Mouse (Mus musculus) midbrain, embryonic 13.5 days (tissue): ENCODE data around the gene Hnrnpa0. TPM values are rescaled to one million over a fixed set of nuclear protein-coding genes. Genes with fewer than 3 reads are reported as not detected.

Experiments used
- ATAC-seq: fragments of 200-750 bp; cut with Nextera tagmentation; 2 replicates; pipeline ENCODE4 v1.8.0; 2017; ENCODE audit warnings: mild to moderate bottlenecking, moderate TSS enrichment, moderate library complexity
- H3K27ac ChIP-seq: fragments of 300-500 bp; sonication (generic); 2 replicates; pipeline ENCODE4 v1.5.1; 2015; ENCODE audit warnings: inconsistent platforms, mild to moderate bottlenecking, moderate library complexity
- H3K27me3 ChIP-seq: fragments of 300-500 bp; sonication (generic); 2 replicates; pipeline ENCODE4 v1.6.1; 2015; ENCODE audit warnings: mild to moderate bottlenecking, inconsistent platforms
- H3K36me3 ChIP-seq: fragments of 300-500 bp; sonication (generic); 2 replicates; pipeline ENCODE4 v1.6.1; 2015; ENCODE audit warnings: mild to moderate bottlenecking, inconsistent platforms
- H3K4me1 ChIP-seq: fragments of 300-500 bp; sonication (generic); replicated peaks from 2 replicates; pipeline ENCODE4 v1.6.1; 2015; ENCODE audit warnings: inconsistent platforms
- H3K4me2 ChIP-seq: fragments of 300-500 bp; sonication (generic); replicated peaks from 2 replicates; pipeline ENCODE4 v1.6.1; 2015; ENCODE audit warnings: moderate library complexity, mild to moderate bottlenecking, inconsistent platforms
- H3K4me3 ChIP-seq: fragments of 300-500 bp; sonication (generic); replicated peaks from 2 replicates; pipeline ENCODE4 v1.5.1; 2015; ENCODE audit warnings: mild to moderate bottlenecking, inconsistent platforms
- H3K9ac ChIP-seq: fragments of 300-500 bp; sonication (generic); replicated peaks from 2 replicates; pipeline ENCODE4 v1.6.1; 2015; ENCODE audit warnings: mild to moderate bottlenecking, inconsistent platforms
- H3K9me3 ChIP-seq: fragments of 300-500 bp; sonication (generic); 2 replicates; pipeline ENCODE4 v1.6.1; 2016; ENCODE audit warnings: mild to moderate bottlenecking, inconsistent platforms
- WGBS: fragments of 180-500 bp; shearing (Covaris S2); methylation state at CpG from one replicate; pipeline ENCODE4 v1.1.7; 2015; 5-methylcytosine and 5-hydroxymethylcytosine counted together
- polyA plus RNA-seq: library from polyadenylated mRNA; unstranded; fragments of >200 nt; fragmentation: Nextera tagmentation; extraction: Ambion mirVana; gene quantifications from 2 replicates; pipeline ENCODE4 v1.2.1, GENCODE M21; 2015

Hnrnpa0 gene
- polyA plus RNA-seq, 1 experiment from 2014 or later: 65.8 TPM

DNA sequence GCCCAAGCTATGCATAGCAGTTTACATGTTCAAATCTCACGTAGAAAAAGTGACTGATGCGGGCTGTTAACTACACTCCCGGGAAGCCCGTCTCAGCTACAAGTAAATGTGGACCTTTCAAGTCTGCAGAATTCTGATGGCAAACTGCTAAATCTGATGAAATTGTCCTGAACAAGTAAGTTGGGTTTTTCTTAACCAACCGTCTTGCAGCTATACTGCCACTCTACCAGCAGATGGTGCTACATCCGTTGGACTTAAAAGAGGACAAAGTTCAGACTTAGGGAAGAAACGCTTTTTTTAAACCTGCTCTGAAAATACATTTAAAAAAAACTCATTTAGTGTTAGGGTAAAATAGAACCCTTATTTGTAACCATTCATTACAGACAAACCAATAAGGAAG is 2.2 kb downstream of the Hnrnpa0 start:
- no peaks in the 10 kb centered on the region for H3K27me3 ChIP-seq
- ATAC-seq: no peak
- H3K9ac ChIP-seq: peak overlapping the region; percentile 43; the same call in 1 of the 2 replicates

DNA sequence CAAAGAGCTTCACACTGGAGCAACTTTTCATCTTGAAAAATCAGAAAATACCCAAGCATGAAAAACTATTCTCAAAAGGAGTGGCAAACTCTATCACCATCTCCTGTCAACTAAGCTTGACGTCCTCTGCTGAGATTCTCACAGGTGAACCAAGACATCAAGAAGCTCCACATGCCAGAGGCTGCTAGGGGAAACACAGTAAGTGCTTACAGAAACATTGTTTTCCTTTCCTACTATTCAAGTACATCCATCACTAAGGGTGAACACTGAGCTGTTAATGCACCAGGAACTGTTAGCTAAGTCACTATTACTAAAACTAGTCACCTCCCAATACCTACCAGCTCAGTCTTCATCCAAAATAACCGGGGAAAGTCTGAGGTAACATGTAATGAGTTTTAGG is 3.4 kb downstream of the Hnrnpa0 start:
- Histone ChIP-seq H3K27ac (no peak overlapping the region), H3K9me3 (no peaks in the 10 kb centered on the region), H3K4me3 (no peak overlapping the region), H3K4me1 (peaks cover 40% of the 10 kb centered on the region), H3K4me2 (peak overlapping the region; percentile 86), H3K9ac (no peak overlapping the region; the same call in 1 of the 2 replicates), H3K27me3 (no peaks in the 10 kb centered on the region), H3K36me3 (no peaks in the 10 kb centered on the region)
- 70% methylated on average over 2 of the region's 2 CpGs for WGBS
- no peak for ATAC-seq

More for the DNA sequence above, 2.2 kb downstream of the Hnrnpa0 start:
- peak overlapping the region; percentile 99 for H3K4me3 ChIP-seq
- H3K4me2 ChIP-seq: peak overlapping the region; percentile 86
- no peak overlapping the region for H3K27ac ChIP-seq
- no peaks in the 10 kb centered on the region for H3K9me3 ChIP-seq
- WGBS: 31% methylated on average over 7 of the region's 7 CpGs
- no peaks in the 10 kb centered on the region for H3K36me3 ChIP-seq
- peaks cover 42% of the 10 kb centered on the region for H3K4me1 ChIP-seq

DNA sequence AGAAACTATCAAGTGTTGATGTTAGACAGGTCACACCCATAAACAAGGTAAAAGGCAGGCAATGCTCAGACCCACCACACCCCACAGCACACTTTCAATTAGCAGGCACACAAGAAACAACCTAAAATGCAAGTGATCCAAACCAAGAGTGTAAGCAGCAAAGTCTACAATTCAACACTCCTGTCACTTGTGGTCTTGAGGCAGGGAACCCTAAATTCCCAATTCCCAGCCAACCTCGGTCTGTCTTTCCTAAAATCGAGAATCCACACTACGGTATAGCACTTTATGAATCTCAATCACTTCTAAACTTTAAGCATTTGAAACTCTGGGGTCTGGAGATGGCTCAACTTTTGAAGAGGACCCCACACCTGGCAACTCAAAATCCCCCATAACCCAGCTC is 4.1 kb downstream of the Hnrnpa0 start:
- H3K27ac ChIP-seq: no peak overlapping the region
- H3K4me2 ChIP-seq: no peak overlapping the region
- 86% methylated on average over 3 of the region's 3 CpGs for WGBS
- peaks cover 33% of the 10 kb centered on the region for H3K4me1 ChIP-seq
- ATAC-seq: no peak
- H3K36me3 ChIP-seq: no peaks in the 10 kb centered on the region
- H3K9me3 ChIP-seq: no peaks in the 10 kb centered on the region
- no peak overlapping the region for H3K4me3 ChIP-seq
- H3K27me3 ChIP-seq: no peaks in the 10 kb centered on the region
- no peak overlapping the region for H3K9ac ChIP-seq

DNA sequence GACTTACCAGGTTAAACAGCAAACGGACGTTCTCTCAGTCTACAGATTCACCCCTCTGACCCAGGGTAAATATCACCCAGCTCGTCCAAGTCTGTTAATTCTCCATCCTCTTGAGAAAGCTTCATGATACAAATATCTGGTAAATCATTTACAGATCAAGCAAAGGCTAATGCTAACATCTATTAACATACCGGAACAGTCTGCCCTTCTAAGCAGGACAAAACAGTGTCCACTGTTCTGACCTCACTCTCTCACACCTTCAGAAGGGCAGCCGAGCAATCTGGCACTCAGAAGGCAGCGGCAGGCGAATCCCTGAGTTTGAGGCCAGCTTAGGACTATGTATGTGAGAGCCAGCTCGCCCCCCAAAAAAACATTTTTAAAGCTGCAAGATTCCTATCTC is 5.0 kb downstream of the Hnrnpa0 start:
- Histone ChIP-seq H3K4me3 (no peak overlapping the region), H3K36me3 (no peaks in the 10 kb centered on the region), H3K27me3 (no peaks in the 10 kb centered on the region), H3K9me3 (no peaks in the 10 kb centered on the region), H3K27ac (no peak overlapping the region), H3K4me1 (peaks cover 33% of the 10 kb centered on the region), H3K9ac (no peak overlapping the region), H3K4me2 (no peak overlapping the region)
- WGBS: 76% methylated on average over 8 of the region's 8 CpGs
- ATAC-seq: no peak

DNA sequence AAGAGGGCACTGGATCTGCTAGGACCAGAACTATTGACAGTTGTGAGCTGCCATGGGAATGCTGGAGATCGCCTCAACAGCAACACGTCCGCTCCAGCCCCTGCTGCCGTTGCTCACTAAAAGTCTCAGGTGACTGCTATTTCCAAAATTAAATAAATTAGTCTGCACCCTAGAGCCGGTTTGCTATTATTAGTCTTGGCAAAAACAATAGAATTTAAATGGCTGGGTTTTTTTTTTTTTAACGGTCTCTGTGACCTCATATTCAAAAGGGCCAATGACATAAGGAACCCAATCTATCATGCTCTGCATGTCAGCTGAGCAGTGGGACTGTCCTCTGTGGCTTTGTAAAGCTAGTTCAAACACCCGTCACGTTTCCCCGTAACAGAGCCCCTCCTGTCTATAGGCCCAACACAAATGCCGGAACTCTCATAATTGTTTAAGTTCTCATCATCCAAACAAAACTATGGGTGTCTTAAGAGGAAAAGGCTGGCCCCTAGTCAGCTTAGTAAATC is 5.5 kb downstream of the Hnrnpa0 start:
- H3K9ac ChIP-seq: no peak overlapping the region
- no peak for ATAC-seq
- peaks cover 33% of the 10 kb centered on the region for H3K4me1 ChIP-seq
- no peak overlapping the region for H3K27ac ChIP-seq
- H3K27me3 ChIP-seq: no peaks in the 10 kb centered on the region
- no peaks in the 10 kb centered on the region for H3K36me3 ChIP-seq
- no peak overlapping the region for H3K4me2 ChIP-seq
- no peaks in the 10 kb centered on the region for H3K9me3 ChIP-seq
- no peak overlapping the region for H3K4me3 ChIP-seq
- WGBS: 63% methylated on average over 10 of the region's 10 CpGs

DNA sequence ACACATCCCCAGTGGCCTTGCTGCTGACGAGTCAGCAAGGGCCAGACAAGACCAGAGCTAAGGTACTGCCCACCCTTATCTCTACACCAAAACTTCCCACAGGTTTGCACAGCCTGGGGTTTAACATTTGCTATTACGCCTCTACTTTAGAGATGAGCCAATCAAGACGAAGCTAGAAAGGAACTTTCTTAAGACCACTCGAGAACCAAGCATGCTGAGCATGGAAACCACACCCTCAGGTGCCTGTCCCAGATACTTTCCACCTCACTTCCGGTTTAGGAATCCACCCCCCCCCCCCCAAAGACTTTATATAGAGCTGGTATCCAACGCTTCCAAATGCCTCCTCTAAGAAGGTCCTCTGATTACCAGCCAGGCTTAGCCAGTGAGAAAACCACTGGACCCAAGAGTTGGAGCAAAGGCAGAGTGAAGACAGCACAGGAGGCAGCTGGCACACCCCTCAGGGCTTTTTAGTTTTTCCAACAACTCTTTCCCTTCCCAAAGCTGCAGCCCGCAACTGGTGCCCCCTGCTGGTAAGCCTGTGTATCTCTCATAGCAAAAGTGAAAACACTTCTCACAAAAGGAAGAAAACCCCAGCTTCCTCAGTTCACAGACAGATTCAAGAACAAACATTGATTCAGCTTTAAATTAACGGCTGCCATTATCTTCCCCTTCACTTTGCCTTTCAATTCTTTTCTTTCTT is 10.9 kb downstream of the Hnrnpa0 start:
- 69% methylated on average over 8 of the region's 8 CpGs for WGBS
- Histone ChIP-seq H3K27ac (no peak overlapping the region), H3K4me2 (no peak overlapping the region), H3K36me3 (no peaks in the 10 kb centered on the region), H3K27me3 (no peaks in the 10 kb centered on the region), H3K9me3 (no peaks in the 10 kb centered on the region), H3K9ac (no peak overlapping the region), H3K4me1 (peaks cover 10% of the 10 kb centered on the region), H3K4me3 (no peak overlapping the region)
- ATAC-seq: no peak

DNA sequence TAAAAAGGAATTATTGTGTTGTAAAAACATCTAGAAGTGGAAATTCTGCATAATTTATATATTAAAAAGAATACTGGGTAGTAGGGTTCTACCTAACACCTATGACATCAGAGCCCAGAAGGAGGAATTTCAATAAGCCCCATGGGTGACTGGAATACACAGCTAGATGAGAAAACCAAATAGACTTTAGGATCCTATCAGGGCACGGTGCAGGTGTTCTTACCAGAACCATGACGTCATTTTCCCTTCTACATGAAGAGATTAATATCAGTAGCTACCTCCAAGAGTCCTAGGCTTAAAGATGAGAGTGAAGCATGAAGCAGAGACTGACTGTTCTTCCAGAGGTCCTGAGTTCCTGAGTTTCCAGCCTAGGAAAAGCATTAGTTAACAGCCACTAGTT is 11.6 kb downstream of the Hnrnpa0 start:
- no peaks in the 10 kb centered on the region for H3K27me3 ChIP-seq
- H3K4me2 ChIP-seq: no peak overlapping the region
- ATAC-seq: no peak
- no peak overlapping the region for H3K4me3 ChIP-seq
- WGBS: 92% methylated on average over 2 of the region's 2 CpGs
- H3K4me1 ChIP-seq: peaks cover 16% of the 10 kb centered on the region
- no peaks in the 10 kb centered on the region for H3K36me3 ChIP-seq
- H3K9ac ChIP-seq: no peak overlapping the region
- H3K27ac ChIP-seq: no peak overlapping the region
- H3K9me3 ChIP-seq: no peaks in the 10 kb centered on the region

DNA sequence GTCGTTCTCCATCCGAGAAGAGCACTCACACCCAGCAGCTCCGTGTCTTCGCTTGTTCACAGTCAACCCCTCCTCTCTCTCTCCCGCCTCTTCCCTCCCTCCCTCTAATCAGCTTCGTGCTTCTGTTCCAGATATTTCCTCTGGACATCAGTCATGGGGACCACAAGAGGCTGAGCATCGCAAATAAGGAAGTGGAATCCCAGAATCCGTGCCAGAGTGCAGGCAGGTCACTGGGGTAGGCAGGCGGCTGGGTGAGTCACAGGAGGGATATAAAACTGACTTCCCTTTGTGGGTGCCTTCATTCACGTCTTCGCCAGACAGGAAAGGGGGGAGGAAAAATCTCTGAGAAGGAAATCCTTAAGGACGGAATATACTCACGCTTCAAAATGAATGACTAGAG is 13.1 kb downstream of the Hnrnpa0 start:
- no peak overlapping the region for H3K9ac ChIP-seq
- no peak overlapping the region for H3K27ac ChIP-seq
- H3K4me3 ChIP-seq: no peak overlapping the region
- no peaks in the 10 kb centered on the region for H3K9me3 ChIP-seq
- WGBS: 74% methylated on average over 13 of the region's 13 CpGs
- H3K4me1 ChIP-seq: peaks cover 24% of the 10 kb centered on the region
- no peaks in the 10 kb centered on the region for H3K27me3 ChIP-seq
- no peak for ATAC-seq
- H3K4me2 ChIP-seq: no peak overlapping the region
- no peaks in the 10 kb centered on the region for H3K36me3 ChIP-seq

DNA sequence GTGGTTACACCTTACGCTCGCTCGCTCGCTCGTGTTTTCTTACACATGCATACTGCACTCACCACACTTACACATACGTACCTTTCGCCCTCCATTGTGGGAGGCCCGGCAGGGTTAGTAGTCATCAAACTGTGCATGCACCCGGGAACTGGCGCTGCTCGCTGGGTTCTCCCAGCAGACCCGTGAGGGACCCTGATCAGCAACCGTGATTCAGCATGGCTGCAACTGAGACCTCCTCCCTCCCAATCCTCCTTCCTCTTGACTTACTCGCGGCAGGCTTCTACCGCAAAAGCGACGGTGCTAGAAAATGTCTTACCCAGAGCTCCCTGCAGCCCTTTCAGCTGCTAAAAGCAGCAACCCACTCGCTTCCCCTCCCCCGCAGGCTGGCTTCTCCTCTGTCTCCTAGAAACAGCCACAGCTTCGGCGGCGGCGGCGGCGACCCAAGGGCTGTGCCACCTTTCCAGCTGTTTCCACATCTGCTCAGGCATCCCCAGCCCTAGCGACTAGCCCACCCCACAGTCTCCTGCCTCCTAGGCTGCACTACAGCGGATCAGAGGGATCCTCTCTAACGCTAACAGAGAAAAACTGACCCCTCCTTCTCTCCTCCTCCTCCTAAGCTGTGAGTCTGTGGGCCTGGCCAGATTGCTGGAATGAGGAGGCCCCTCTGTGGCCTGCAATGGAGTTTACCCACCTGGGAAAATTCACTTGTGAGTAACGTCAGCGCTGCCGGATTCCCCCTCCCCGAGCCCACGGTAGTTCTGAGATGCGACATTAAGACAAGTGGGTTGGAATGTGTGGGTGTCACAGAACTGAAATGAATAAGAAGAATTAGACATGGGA is 15.1 kb downstream of the Hnrnpa0 start, which contains the start of gene Klhl3:
Gene Klhl3 (minus strand): TSS at position 532 of the 840 bp plus-strand sequence.
- peak; percentile 94 for ATAC-seq
- Histone ChIP-seq H3K4me1 (peaks cover 28% of the 10 kb centered on the region), H3K9ac (peak within 1 kb of the TSS; percentile 78), H3K27me3 (no peaks in the 10 kb centered on the region), H3K9me3 (no peaks in the 10 kb centered on the region), H3K36me3 (no peaks in the 10 kb centered on the region), H3K4me2 (peak within 1 kb of the TSS; percentile 72), H3K27ac (peak within 1 kb of the TSS; percentile 95), H3K4me3 (peak within 1 kb of the TSS; percentile 58)
- under 1% methylated on average over 35 of the region's 35 CpGs for WGBS

DNA sequence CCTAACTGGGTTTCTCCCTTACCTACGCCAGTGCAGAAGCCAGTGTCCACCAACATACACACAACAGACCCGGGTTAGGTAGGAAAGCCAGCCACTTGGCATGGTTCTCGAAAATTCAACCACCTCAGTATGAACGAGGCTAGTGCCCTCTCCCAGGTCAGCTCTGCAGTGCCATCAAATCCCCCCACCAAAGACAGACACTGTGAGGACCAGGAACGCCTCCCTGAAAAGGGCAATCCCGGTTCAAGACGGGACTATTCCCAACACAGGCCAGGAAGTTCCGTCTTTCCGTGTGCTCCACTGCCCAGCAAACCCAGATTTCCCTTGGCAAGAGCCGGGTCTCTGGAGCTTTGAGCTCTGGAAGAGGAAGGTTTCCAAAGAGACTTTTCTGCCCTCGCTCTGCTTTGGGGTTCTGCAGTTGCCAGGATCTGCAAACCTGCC is 15.7 kb downstream of the Hnrnpa0 start:
- Histone ChIP-seq H3K27ac (peak overlapping the region; percentile 95), H3K4me1 (peaks cover 28% of the 10 kb centered on the region), H3K36me3 (no peaks in the 10 kb centered on the region), H3K4me2 (peak overlapping the region; percentile 72), H3K9ac (peak overlapping the region; percentile 78), H3K4me3 (peak overlapping the region; percentile 58), H3K9me3 (no peaks in the 10 kb centered on the region), H3K27me3 (no peaks in the 10 kb centered on the region)
- WGBS: 20% methylated on average over 11 of the region's 11 CpGs
- peak; percentile 17 for ATAC-seq

DNA sequence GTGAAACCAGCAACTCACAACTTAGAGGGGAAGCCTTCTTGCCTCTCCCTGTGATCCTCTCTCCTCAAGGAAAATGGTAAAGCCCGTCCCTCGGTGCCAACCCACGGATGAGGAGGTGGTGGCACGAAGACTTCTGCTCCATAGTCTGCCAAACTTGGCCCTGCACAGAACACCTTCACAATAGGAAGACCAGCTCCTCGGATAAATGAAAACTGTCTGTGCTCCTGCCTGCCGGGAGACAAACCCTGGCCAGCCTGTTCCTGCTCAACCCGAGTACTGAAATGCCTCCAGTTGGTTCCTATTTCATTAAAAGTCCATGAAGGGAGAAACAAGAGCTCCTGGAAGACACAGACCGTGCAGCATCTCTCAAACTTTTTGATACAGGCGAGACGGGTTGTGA is 16.2 kb downstream of the Hnrnpa0 start:
- peak overlapping the region; percentile 95; the same call in 1 of the 2 replicates for H3K27ac ChIP-seq
- peak overlapping the region; percentile 78 for H3K9ac ChIP-seq

DNA sequence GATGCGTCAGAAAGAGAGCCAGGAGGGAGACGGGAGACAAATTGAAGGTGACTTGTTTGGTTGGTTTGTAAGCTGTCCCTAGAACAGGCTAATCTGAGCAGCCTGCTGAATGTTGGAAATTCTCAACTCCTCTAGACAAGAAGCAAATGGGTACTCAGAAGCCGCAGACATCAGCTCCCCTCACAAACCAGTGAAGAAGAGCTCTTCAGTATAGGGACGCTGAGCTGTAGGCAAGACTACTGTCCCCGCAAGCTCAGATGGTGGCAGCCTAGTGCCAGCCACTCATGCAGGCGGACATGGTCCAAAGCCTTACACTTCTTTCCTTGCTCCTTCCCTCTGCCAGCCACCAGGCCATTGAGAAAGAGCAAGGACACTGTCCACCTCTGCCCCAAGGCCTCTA is 17.1 kb downstream of the Hnrnpa0 start:
- Histone ChIP-seq H3K4me2 (peak overlapping the region; percentile 72), H3K9me3 (no peaks in the 10 kb centered on the region), H3K9ac (no peak overlapping the region), H3K4me3 (peak overlapping the region; percentile 58; the same call in 1 of the 2 replicates), H3K27me3 (no peaks in the 10 kb centered on the region), H3K36me3 (no peaks in the 10 kb centered on the region), H3K27ac (no peak overlapping the region), H3K4me1 (peaks cover 28% of the 10 kb centered on the region)
- 95% methylated on average over 6 of the region's 6 CpGs for WGBS
- ATAC-seq: no peak

More for the DNA sequence above, 16.2 kb downstream of the Hnrnpa0 start:
- Histone ChIP-seq H3K36me3 (no peaks in the 10 kb centered on the region), H3K9me3 (no peaks in the 10 kb centered on the region), H3K4me2 (peak overlapping the region; percentile 72), H3K4me3 (peak overlapping the region; percentile 58), H3K4me1 (peaks cover 28% of the 10 kb centered on the region), H3K27me3 (no peaks in the 10 kb centered on the region)
- WGBS: 77% methylated on average over 10 of the region's 10 CpGs
- ATAC-seq: no peak
